Mouse (Mus musculus) hematopoietic stem cell, adult 5-6 weeks (primary cell): ENCODE data around the gene Eif4e. TPM values are rescaled to one million over a fixed set of nuclear protein-coding genes. Genes with fewer than 3 reads are reported as not detected.

Experiments
- ATAC-seq, 2 experiments: fragments of 125-278 bp in 1 of 2; replicated peaks in 1 of 2; 2 replicates each; pipeline ENCODE4 v1.8.0; 2016 to 2017; ENCODE audit warnings: inconsistent platforms in 2 of 2, mild to moderate bottlenecking in 2 of 2, moderate number of reproducible peaks in 2 of 2, low read depth in 1 of 2, moderate TSS enrichment in 1 of 2; ENCODE audit not compliant: low FRiP score in 2 of 2, poor library complexity in 2 of 2, severe bottlenecking in 2 of 2, insufficient read depth in 1 of 2, low TSS enrichment in 1 of 2
- total RNA-seq: library from RNA; stranded (forward); fragments of 172-1452, 232-1000 nt; gene quantifications from 2 replicates; pipeline ENCODE4 v1.2.3, GENCODE M21; 2017

Gene Eif4e
- total RNA-seq, 1 experiment from 2014 or later: 198 TPM

DNA sequence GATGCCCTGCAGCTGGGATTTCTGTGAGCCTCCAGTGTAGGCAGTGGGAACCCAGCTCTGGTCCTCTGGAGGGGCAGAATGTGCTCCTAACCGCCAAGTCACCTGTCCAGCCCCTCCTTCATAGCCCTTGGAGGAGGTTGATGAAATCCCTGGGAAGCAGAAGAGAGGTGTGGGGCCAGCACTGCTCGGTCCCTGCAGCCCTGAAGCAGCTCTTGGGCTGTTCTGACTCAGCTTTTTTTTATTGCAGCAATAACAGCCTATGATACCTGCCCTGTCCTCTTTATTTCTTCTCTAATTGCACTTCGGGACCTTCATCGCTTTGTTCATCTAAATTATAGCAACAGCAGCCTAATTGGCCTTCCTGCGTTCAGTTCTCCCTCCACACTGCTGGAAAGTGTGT, 15.5 kb upstream of the Eif4e start:
- no peak for ATAC-seq

DNA sequence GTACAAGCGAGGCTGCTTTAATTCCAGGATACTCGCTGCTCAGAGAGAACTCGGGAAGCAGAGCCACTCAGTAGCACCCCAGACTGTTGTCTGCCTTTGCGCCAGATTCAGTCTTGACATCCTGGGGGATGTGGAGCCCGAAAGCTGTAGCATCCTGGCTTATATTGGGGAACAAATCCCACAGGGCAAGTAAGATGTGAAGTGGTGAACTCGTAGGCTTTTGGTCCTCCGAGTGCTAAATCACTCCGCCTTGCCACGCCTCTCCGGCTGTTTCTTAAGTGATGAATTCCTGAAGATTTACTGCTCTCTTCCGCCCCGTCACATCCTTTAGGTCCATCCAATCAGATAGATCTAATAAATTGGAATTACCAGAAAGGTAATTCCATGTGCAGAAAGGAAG, 12.7 kb upstream of the Eif4e start:
- ATAC-seq: no peak

DNA sequence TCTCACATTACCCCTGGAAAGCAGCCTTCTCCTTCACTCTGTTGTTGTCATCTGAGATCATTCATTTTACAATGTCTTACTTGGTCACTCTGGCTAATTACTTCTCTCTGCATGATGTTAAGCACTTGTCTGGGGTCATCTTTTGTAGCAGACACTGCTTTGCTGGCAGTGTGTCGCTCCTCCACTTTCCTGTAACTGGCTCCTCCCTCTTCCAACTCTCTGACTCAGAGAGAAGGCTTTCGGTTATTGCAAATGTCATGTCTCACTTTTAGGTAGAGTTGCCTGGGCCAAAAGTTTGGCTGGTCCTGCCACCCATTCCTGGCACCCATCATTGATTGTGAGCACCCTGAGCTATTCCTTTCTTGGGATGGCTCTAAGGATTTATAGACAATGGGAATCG, 11.2 kb upstream of the Eif4e start:
- no peak for ATAC-seq

DNA sequence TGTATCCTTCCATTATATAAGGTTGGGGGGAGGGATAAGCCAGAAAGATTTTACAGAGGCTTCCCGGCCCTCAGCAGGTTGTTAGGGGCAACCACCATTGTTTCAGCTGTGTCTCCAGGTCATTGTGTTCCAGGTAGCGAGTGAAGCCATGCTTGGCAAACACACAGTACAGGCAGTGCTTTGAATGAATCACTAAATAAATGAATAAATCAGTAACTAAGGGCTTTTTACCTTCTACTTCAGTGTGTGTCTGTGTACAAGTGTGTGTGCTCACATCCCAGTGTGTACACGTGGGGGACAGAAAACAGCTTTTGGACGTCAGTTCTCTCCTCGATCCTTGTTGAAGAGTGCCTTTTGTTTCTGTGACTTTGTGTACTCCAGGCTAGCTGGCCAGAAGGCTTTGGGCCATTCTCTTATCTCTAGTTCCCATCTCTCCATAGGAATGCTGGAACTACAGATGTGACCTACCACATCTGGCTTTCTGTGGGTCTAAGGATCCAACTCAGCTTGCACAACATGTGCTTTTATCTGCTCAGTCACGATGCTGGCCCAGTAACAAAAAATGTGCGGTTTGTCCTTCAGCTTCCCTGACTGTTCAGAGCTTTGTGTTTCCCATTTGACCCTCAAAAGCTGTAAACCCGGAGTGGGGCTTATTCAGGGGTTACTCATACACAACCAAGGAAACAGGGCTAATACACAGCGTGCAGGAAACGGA, 10.2 kb upstream of the Eif4e start:
- ATAC-seq: no peak

DNA sequence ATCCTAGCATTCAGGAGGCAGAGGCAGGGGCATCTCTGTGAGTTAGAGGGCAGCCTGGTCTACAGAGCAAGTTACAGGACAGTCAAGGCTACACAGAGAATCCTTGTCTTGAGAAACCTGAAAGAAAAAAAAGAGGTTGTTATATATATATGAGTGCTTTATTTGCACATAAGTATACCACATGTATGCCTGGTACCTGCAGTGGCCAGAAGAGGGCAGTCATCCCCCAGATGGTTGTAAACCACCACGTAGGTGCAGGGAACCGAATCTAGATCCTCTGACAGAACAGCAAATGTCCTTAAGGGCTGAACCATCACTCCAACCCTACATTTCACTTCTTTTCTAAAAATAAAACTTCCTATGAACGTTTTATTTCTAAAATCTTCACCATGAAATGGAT, 8.1 kb upstream of the Eif4e start:
- ATAC-seq: no peak; a peak in 1 of 4 replicates

DNA sequence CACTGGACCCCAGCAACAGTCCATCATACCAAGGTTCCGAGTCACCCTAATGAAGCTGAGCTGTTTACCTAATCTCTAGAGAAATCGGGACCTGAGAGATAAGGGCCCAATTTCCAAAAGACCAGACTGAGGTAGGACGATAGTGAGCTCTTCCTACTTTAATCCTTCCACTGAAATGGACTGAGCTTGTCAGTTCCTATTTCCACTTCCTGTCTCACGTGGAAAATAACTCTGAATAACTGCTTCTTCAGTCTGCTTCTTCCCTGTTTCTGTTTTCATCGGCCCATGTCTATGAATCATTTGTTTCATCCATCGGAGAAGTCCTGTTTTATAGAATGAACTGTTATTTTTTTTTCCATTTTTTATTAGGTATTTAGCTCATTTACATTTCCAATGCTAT, 6.8 kb upstream of the Eif4e start:
- no peak for ATAC-seq

DNA sequence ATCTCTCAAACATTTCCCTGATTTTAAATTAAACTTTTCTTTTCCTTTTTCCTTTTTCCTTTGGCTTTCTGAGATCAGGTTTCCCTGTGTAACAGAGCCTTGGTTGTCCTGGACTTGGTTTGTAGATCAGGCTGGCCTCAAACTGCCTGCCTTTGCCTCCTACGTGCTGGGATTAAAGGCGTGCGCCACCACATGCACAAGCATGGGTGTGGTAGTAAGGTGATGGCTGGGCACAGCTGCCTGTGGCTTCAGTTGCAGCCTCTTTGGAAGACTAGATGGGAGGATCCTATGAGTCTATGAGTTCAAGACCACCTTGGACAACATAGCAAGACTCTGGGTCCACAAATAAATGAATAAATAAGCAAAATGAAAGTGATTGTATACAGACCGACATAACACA, 2.0 kb upstream of the Eif4e start:
- no peak for ATAC-seq

DNA sequence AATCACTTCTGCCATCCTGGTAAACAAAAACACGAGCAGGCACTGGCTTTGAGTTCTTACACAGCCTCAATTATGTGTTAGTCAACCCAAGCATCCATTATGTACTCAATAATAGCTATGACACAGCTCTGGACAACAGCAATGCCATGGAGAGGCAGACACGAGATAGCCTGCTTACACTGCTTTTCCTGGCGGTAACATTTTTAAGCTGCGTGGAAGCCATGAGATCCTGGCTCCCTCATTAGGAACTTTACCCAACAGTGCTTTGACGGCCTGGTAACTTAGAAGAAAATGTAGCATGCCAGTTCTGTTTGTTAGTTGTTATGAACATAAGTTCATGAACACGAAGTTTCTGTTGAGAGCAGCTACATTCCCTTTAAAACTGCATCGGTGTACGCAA, 485 bp upstream of the Eif4e start:
- no peak for ATAC-seq

DNA sequence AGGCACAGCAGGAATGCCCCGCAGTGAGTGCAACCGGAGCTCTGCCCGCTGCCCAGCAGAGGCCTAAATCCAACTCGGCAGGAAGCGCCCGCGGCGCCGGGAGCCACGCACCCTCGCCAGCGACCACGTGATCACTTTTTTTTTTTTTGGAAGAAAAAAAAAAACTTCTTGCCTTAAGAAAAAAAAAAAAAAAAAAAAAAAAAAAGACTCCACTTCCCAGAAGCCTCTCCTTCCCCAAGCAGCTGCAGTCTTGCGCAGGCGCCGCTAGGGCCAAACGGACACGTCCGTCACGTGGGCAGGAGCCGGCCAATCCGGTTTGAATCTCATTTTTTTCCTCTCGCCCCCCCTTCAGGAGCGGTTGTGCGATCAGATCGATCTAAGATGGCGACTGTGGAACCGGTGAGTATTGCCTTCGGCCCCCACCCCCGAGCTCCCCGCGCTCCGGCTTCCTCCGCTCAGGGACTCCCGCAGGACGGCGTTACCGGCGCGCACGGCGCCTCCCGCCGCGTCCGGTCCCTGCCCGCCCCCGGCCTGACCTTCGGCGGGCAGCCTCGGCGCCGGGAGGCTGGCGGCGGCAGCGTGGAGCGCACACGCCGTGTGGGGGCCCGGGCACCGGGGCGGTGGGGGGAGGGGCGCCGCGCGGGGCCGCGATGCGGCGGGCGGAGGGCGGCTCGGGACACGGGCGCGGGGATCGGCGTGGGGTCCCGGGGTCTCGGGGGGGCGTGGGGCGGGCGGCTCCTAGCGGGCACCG, 1.1 kb downstream of the Eif4e start:
- peak; percentile 89 to 90 for ATAC-seq

DNA sequence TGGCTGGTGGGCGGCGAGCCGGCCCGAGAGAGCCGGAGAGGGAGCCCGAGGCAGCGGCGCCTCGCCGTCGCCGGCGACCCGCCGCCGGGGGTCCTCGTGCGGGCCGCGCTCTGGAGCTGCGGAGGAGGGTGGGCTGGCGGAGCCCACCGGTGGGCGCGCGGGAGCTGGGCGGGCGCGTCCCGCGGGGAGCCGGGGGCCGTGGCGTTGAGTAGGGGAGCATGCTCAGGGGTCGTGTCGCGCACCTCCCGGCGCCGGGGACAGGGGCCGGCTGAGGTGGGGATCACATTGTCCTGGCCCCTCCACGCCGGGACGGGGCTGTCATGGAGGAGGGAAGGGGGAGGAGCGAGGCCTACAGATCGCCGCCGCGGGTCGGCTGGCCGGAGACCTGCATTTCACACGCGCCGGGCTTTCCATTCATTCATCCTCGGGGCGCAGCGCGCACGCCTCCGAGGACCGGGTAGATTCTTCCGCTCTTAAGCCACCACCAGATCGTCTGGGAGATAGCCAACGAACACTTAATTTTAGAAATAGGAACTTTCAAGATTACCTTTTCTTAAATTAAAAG, 1.8 kb downstream of the Eif4e start:
- ATAC-seq: peak; percentile 29 to 48; a peak in 3 of 4 replicates

DNA sequence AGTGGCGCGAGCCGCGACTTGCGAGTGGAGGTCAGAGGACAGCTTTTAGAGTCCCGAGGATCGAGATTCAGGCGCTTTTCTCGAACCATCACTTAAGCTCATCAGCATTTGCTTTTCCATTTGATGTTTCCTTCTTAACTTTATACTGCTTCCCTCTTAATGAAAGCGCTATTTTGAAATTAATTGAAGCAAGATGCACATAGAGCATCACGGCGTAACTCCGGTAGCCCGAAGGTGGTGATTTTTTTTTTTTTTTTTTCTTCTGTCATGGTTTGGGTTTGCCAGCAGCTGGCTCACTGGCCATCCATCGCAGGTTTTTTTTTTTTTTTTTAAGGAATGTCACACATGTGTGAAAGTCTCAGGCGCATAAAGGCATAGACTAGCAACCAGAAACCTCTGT, 2.3 kb downstream of the Eif4e start:
- ATAC-seq: no peak

DNA sequence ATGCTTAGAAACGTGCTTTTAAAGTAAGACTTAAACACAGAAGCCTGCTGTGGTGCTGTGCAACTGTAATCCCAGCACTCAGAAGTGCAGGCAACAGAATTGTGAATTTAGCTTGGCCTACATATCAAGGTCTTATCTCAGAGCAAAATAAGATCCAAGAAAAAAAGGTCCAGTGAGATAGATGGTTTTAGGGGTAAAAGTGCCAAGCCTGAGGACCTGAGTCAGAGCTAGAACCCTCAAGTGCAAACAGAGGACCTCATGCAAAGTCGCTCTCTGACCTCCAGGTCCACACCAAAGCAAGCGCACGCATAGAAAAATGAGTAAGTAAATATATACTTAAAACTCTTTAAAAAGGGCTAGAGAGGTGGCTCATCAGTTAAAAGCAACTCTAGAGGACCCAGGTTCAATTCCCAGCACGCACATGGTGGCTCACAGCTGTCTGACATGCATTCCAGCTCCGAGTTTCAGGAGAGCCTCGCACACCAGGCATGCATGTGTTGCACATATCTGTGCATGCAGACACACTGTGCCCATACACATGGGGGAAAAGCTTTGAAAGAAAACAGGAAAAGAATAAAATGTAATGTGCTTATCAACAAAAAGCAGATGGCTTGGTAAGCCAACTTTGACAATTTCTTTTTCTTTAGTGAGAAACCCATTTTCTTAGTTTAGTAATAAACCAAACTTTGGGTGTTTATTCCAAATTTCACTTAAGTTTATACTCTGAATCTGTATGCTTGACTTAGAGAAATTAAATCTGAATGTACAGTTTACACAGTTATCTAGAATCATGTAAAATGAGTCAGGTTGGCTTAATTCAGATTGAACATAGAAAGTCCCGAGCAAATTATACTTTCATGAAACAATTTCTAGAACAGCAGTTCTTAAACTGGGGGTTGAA, 4.8 kb downstream of the Eif4e start:
- ATAC-seq: no peak

DNA sequence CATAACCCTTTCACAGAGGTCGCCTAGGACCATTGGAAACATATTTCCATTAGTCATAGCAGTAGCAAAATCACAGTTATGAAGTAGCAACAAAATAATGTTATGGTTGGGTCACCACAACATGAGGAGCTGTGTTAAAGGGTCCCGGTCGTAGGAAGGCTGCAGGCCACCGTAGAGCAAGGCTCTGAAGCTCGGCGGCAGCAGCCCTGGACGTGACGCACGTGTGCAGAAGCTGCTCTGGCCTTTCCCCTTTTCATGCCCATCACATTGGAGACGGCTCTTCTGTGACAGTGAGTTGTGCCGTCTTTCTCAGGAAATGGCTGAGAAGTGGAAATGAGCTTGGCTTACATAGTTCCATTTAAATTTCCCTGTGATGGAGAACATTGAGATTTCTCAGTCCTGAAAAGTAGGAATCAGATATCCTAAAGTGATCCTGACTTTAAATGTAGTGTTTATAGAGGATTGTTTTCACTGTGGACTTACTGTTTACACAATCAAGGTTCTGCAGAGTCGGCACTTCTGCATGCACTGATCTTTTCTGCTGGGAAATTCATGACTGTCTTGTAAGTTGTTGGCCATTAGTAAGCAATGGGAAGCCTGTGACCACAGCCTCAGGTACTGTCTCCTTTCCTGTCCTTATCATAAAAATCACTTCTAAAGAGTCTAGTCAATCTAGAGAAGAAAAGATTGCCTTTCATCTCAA, 5.7 kb downstream of the Eif4e start:
- ATAC-seq: no peak

DNA sequence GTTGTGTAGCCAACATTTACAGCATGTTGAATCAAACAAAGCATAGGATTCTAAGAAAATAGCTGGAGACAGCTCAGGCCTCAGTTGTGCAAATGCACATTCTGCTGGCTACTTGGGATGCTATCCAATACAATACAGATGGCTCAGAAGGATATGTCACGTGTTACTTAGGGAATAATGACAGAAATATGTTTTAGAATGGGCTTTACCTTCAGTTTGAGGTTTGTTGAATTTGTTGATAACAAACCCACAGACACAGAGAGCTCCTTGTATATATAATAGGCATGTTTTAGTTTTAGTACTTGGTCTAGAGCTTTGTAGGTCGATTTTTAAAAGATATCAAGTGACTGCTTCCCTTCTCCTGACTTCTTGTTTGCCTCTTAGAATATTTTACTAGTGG, 6.8 kb downstream of the Eif4e start:
- no peak for ATAC-seq

DNA sequence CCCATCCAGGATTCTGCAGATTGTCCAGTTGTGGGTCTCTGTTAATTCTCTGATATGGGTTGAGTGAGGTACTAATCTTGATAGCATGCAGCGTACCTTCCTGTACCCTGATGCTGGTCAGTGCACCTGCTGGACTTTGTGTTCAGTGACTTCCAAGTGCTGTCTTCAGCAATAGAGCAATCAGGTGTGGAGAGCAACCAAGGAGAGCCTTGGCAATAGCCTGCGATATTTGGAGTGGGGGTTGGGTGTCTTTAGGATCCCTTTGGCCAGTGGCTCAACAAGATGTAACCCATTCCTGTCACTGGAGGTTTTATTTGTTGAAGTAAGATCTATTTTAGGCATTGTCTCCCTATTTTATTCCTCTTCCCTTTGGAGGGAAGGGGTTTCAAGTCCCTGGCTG, 10.1 kb downstream of the Eif4e start:
- ATAC-seq: no peak

DNA sequence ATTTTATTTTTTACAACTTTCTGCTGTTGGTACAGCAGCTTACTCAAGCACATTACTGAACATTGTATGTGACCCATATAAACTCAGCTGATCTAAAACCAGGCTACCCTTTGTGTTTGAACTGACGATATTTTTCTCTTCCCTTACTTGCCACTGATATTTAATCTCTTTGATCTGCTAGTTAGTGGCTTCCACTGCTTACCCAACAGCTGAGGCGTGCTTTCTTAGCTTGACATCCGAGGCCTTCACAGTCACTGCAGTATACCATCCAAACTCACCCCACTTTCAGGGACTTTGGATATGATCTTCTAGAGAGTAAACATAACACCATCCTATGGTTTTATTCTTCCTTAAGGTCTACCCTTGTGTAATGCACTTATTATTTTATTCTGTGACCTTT, 16.6 kb downstream of the Eif4e start:
- ATAC-seq: no peak

DNA sequence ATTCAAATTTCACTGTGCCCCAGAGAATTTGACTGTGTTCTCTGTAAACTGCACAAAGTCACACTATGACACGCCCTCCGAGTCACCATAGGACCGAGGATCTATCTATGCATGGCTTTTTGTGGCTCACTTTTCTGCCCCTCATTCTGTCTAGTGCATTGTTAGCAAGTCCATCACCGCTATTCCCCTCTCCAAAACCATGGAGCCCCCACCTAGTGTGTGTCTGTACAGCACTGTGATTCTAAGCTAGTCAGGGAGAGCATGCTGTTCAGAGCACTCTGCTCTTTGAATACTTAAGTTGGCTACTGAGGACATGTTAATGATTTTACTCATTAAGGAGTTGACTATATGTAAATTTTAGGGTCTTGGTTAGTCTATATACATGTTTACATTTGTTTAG, 18.1 kb downstream of the Eif4e start:
- ATAC-seq: no peak
